Mouse (Mus musculus): ENCODE results near the gene Mfsd6.

- no peak for TF ChIP-seq CTCF (IDR thresholded peaks at IDR 0.05; ENCODE audit: low read depth, low read length)
- no peak for TF ChIP-seq GATA1 (IDR thresholded peaks at IDR 0.05; ENCODE audit: borderline replicate concordance, low read length)
These were observed 119.6 kb downstream of the Mfsd6 start for GRCm38 (mm10) chr1:52607700-52608099.
